Mouse (Mus musculus) forebrain, postnatal 0 days (tissue): Measurements from ENCODE around the gene Neurod1. TPM values are rescaled to one million over a fixed set of nuclear protein-coding genes. Genes with fewer than 3 reads are reported as not detected.

ENCODE experiments used
- ATAC-seq: fragments of 200-750 bp; cut with Nextera tagmentation; 2 replicates; pipeline ENCODE4 v1.8.0; 2017; ENCODE audit warnings: mild to moderate bottlenecking, moderate library complexity
- DNase-seq: peaks from one replicate; pipeline ENCODE4 v3.0.0-alpha.2; 2015
- H3K27ac ChIP-seq: fragments of 300-500 bp; sonication (generic); 2 replicates; pipeline ENCODE4 v1.5.1; 2014; ENCODE audit warnings: low read depth, mild to moderate bottlenecking, antibody characterized with exemption, low read length, moderate library complexity, mixed read lengths
- H3K27me3 ChIP-seq: fragments of 300-500 bp; sonication (generic); 2 replicates; pipeline ENCODE4 v1.6.1; 2014; ENCODE audit warnings: mild to moderate bottlenecking, low read length, mixed read lengths; ENCODE audit not compliant: insufficient read depth
- H3K36me3 ChIP-seq: fragments of 300-500 bp; sonication (generic); 2 replicates; pipeline ENCODE4 v1.6.1; 2014; ENCODE audit warnings: mild to moderate bottlenecking, moderate library complexity; ENCODE audit not compliant: insufficient read depth
- H3K4me1 ChIP-seq: fragments of 300-500 bp; sonication (generic); 2 replicates; pipeline ENCODE4 v1.6.1; 2014; ENCODE audit warnings: antibody characterized with exemption; ENCODE audit not compliant: insufficient read depth
- H3K4me2 ChIP-seq: fragments of 300-500 bp; sonication (generic); 2 replicates; pipeline ENCODE4 v1.6.1; 2014; ENCODE audit warnings: low read depth, mild to moderate bottlenecking, moderate library complexity
- H3K4me3 ChIP-seq: fragments of 300-500 bp; sonication (generic); 2 replicates; pipeline ENCODE4 v1.5.1; 2014; ENCODE audit warnings: low read depth, low read length, mixed read lengths
- H3K9ac ChIP-seq: fragments of 300-500 bp; sonication (generic); 2 replicates; pipeline ENCODE4 v1.6.1; 2014; ENCODE audit warnings: mild to moderate bottlenecking
- H3K9me3 ChIP-seq: fragments of 300-500 bp; sonication (generic); 2 replicates; pipeline ENCODE4 v1.6.1; 2016; ENCODE audit warnings: low read length
- CTCF ChIP-seq: sonication (generic); IDR thresholded peaks from 2 replicates; pipeline ENCODE4 v1.5.1; 2016; ENCODE audit warnings: antibody characterized with exemption, control low read depth, low read depth
- WGBS: fragments of 180-500 bp; shearing (Covaris S2); extraction: QIAGEN DNeasy Blood & Tissue Kit; methylation state at CpG from one replicate; pipeline ENCODE4 v1.1.7; 2014; 5-methylcytosine and 5-hydroxymethylcytosine counted together
- polyA plus RNA-seq: library from polyadenylated mRNA; unstranded; fragments of >200 nt; fragmentation: Nextera tagmentation; extraction: Ambion mirVana; gene quantifications from 2 replicates; pipeline ENCODE4 v1.2.1, GENCODE M21; 2015
- total RNA-seq: library from RNA; depleted of rRNA; stranded (reverse); fragments of >200 nt; gene quantifications from 2 replicates; pipeline ENCODE4 v1.2.3, GENCODE M21; 2014

The Neurod1 gene
- total and polyA plus RNA-seq, 2 experiments from 2014 or later, result 15.9 to 43.0 TPM

- H3K9ac ChIP-seq, result no peak overlapping the region
- WGBS, result 89% methylated on average over 2 of the region's 2 CpGs
- TF ChIP-seq CTCF, result no peak
- no peaks in the 10 kb centered on the region for H3K36me3 ChIP-seq
- no peak overlapping the region for H3K4me3 ChIP-seq
- H3K27me3 ChIP-seq, result no peaks in the 10 kb centered on the region
- no peak overlapping the region for H3K4me2 ChIP-seq
- DNase-seq (no peak), ATAC-seq (no peak)
- H3K4me1 ChIP-seq, result no peaks in the 10 kb centered on the region
- H3K9me3 ChIP-seq, result no peaks in the 10 kb centered on the region
- no peak overlapping the region for H3K27ac ChIP-seq
Observed at GRCm38 (mm10) chr2:79443401-79443800, 13.2 kb downstream of the Neurod1 start.

DNA sequence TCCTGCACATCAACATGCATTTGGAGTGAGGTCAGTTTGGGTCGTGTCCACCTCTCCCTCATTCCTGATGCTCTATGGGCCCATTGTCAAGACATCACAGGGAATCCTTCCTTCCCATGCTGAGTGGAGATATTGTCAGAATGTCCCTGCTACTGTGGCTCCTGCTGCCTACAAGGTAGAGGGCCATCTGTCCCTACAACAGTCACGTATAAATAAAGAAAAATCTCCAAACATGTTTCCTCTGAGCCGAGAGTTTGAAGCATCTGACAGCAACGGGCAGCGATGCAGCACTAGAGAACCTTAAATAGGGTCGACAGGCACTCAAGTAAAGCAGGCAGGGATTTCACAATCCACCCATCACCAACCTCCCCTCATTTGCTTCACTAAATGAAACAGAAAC lies 13.6 kb downstream of the Neurod1 start:
- H3K27ac ChIP-seq, result no peak overlapping the region
- DNase-seq (no peak), ATAC-seq (no peak)
- H3K4me1 ChIP-seq, result no peaks in the 10 kb centered on the region
- no peak for TF ChIP-seq CTCF
- no peak overlapping the region for H3K4me3 ChIP-seq
- no peaks in the 10 kb centered on the region for H3K27me3 ChIP-seq
- H3K4me2 ChIP-seq, result no peak overlapping the region
- 67% methylated on average over 6 of the region's 6 CpGs for WGBS
- no peak overlapping the region for H3K9ac ChIP-seq
- no peaks in the 10 kb centered on the region for H3K9me3 ChIP-seq
- H3K36me3 ChIP-seq, result no peaks in the 10 kb centered on the region

GRCm38 (mm10) chr2:79442227-79442626 lies 14.3 kb downstream of the Neurod1 start:
- DNase-seq (no peak), ATAC-seq (no peak)
- 94% methylated on average over 2 of the region's 2 CpGs for WGBS
- Histone ChIP-seq H3K27ac (no peak overlapping the region), H3K4me3 (no peak overlapping the region), H3K27me3 (no peaks in the 10 kb centered on the region), H3K9ac (no peak overlapping the region), H3K9me3 (no peaks in the 10 kb centered on the region), H3K4me1 (no peaks in the 10 kb centered on the region), H3K36me3 (no peaks in the 10 kb centered on the region), H3K4me2 (no peak overlapping the region)
- no peak for TF ChIP-seq CTCF

DNA sequence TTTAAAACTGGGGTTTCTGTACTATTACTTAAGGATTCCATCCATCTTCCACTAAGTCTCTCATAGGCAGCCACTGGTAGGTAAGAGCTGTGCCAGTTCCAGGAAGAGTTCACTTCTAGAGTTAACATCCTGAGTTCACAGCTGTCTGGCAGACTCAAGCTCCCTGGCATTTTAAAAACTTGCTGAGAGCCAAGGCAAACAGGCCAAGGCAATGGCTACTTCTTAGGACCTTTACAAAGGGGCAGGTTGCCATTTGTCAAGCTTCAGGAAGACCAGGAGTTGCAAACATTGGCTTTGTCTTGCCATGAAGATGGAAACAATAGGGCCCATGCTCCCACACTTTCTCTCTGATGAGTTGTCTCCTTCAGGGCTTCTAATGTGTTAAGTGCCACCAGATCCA lies 26.5 kb downstream of the Neurod1 start:
- ATAC-seq (no peak), DNase-seq (no peak)
- Histone ChIP-seq H3K36me3 (no peaks in the 10 kb centered on the region), H3K9ac (no peak overlapping the region), H3K4me2 (no peak overlapping the region), H3K4me3 (no peak overlapping the region), H3K27ac (no peak overlapping the region), H3K4me1 (0 out of 2 replicates have a peak, but pooled peaks cover 7% of the 10 kb centered on the region), H3K27me3 (peaks cover 10% of the 10 kb centered on the region), H3K9me3 (no peaks in the 10 kb centered on the region)
- no peak for TF ChIP-seq CTCF

DNA sequence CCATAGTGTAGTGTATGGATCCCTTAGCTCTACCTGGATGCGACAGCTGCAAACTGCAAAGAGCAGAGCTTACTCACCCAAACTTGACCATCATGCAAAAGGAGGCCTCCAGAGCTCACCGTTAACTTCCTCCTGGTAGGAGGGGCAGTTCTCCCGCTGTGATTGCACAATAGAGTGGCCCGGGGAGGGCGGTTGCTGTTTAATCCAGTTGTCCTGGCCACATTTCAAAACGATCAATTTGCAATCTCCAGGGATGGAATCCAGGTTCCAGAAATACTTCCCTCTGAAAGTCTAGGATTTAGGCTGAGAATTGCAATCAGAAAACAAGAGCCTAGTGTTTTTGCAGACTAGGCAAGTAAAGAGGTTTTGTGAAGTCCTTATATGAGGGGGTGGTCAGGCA lies 26.9 kb downstream of the Neurod1 start:
- H3K36me3 ChIP-seq, result no peaks in the 10 kb centered on the region
- no peak overlapping the region for H3K9ac ChIP-seq
- no peak for TF ChIP-seq CTCF
- no peak overlapping the region for H3K27ac ChIP-seq
- no peak for DNase-seq
- H3K4me1 ChIP-seq, result 0 out of 2 replicates have a peak, but pooled peaks cover 7% of the 10 kb centered on the region
- H3K9me3 ChIP-seq, result no peaks in the 10 kb centered on the region
- 10% methylated on average over 6 of the region's 6 CpGs for WGBS
- H3K27me3 ChIP-seq, result peaks cover 10% of the 10 kb centered on the region
- H3K4me2 ChIP-seq, result no peak overlapping the region
- ATAC-seq, result no peak
- H3K4me3 ChIP-seq, result no peak overlapping the region

- TF ChIP-seq CTCF, result no peak
- Histone ChIP-seq H3K4me1 (0 out of 2 replicates have a peak, but pooled peaks cover 7% of the 10 kb centered on the region), H3K4me2 (peak overlapping the region; percentile 65), H3K27me3 (peaks cover 10% of the 10 kb centered on the region), H3K4me3 (peak overlapping the region; percentile 34), H3K36me3 (no peaks in the 10 kb centered on the region), H3K27ac (no peak overlapping the region), H3K9ac (peak overlapping the region; percentile 31; the same call in 1 of the 2 replicates), H3K9me3 (no peaks in the 10 kb centered on the region)
- DNase-seq (no peak), ATAC-seq (no peak)
- WGBS, result 16% methylated on average over 7 of the region's 7 CpGs
Observed at GRCm38 (mm10) chr2:79429108-79429507, 27.4 kb downstream of the Neurod1 start.

- Histone ChIP-seq H3K4me1 (0 out of 2 replicates have a peak, but pooled peaks cover 7% of the 10 kb centered on the region), H3K9me3 (no peaks in the 10 kb centered on the region), H3K27ac (no peak overlapping the region), H3K36me3 (no peaks in the 10 kb centered on the region), H3K9ac (peak overlapping the region; percentile 31), H3K27me3 (peaks cover 10% of the 10 kb centered on the region), H3K4me2 (peak overlapping the region; percentile 65), H3K4me3 (peak overlapping the region; percentile 34)
- DNase-seq (peak; percentile 29), ATAC-seq (peak; percentile 50; the same call in 1 of the 2 replicates)
- no peak for TF ChIP-seq CTCF
- 4% methylated on average over 35 of the region's 35 CpGs for WGBS
Observed at GRCm38 (mm10) chr2:79428569-79429104, 27.9 kb downstream of the Neurod1 start.
